Mouse (Mus musculus) layer of hippocampus, adult 2 months (tissue): Measurements from ENCODE around the gene Mrpl23. TPM values are rescaled to one million over a fixed set of nuclear protein-coding genes. Genes with fewer than 3 reads are reported as not detected.

ENCODE experiments used
- DNase-seq, 2 experiments: peaks; one replicate each; pipeline ENCODE4 v3.0.0; 2022; ENCODE audit warnings: low spot score in 2 of 2
- H3K27ac ChIP-seq: fragments of 200-600 bp; 2 replicates; pipeline ENCODE4 v1.8.1; 2022
- H3K4me3 ChIP-seq: fragments of 200-600 bp; 2 replicates; pipeline ENCODE4 v1.8.1; 2022; ENCODE audit warnings: mild to moderate bottlenecking
- CTCF ChIP-seq: fragments of 200-600 bp; conservative IDR thresholded peaks from 2 replicates; pipeline ENCODE4 v1.8.1; 2022; ENCODE audit warnings: antibody characterized with exemption, mild to moderate bottlenecking, moderate library complexity
- total RNA-seq, 2 experiments: library from RNA; stranded (reverse); gene quantifications; 2 replicates each; pipeline ENCODE4 v1.2.3; 2021

Gene Mrpl23
- total RNA-seq, 2 experiments from 2014 or later, result 7.9 to 8.8 TPM

DNA sequence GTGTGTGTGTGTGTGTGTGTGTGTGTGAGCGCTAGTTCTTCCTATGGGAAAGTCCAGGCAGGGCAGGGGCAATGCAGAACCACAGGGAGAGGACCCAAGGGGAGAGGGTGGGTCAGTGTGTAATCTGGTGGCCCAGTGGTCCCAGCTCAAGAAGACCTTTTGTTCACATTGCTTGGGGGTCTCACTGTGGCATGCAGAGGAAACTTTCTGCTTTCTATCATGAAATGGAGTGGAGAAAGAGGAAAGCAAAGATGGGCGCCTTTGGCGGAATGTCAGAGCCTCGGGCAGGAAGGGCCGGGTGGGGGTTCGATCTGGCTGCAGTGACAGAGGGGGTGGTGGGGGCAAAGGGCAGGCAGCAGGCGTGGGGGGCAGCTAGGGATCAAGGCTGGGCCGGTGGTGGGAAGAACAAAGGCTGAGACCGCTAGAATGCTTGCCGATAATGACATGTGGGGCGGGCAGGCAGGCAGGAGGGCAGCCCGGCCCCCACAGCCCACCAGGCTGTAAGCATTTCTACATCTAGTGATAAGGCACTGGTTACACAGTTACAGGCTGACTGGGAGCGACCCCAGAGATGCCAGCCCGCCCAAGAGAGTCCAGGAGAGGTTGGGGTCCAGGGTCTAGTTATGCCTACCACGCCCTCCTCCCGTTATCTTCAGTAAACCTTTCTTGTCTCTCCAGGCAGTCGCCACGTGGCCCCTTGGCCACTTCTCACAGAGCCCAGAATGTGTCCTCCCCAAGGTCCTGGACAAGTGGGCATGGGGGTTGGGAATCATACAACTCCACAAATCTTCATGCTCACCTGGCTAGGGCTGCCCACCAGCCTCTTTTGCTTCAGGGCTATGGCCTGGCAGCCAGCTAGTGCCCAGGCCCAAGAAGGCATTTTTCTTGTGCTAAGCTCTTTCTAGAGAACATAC, 28.7 kb downstream of the Mrpl23 start:
- no peak for DNase-seq
- Histone ChIP-seq H3K4me3 (no peak overlapping the region), H3K27ac (no peak overlapping the region)
- TF ChIP-seq CTCF, result no peak

DNA sequence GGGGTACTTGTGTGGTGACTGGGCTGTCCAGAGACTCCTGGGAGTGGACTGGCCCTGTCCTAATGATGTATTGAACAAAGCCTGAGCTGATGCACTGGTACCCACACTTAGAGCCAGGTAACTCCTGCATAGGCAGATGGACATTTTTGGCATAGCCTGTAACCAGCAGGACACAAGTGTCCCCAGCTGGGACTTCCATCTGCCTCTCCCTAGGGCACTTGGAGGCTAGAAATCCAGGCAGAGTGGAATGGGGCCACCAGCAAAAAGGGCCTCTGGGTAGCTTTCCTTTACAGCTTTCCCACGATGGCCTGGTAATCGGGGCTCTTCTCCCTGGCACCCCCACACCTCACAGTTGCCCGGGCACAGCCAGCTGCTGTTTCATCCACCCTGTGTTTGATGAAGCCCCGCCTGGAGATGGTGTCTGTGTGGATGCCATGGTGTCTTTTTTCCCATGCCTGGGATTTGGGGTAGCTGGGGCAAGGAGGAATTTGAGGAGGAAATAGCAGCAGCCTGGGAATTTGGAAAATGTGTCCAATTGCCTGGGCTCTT, 29.4 kb downstream of the Mrpl23 start:
- no peak overlapping the region for H3K27ac ChIP-seq

DNA sequence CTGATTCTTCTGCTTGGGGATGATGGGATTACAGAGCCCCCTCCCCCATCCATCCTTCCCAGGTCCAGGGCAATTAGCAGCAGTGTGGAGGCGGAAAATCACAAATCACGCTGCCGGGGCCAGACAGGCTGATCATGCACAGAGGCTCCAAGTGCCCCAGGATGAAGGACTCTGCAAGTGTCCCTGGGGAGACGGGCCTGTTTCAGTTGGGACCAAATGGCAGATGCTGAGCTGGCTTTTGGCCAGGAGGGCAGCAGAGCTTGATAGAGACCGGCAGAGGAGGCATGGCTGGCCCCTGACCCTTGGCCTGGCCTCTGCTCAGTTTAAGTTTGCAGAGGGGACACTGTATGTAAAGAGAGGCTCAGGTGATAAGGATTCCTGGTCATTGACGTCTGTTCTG, 30.7 kb downstream of the Mrpl23 start:
- TF ChIP-seq CTCF, result no peak
- Histone ChIP-seq H3K4me3 (no peak overlapping the region), H3K27ac (no peak overlapping the region)
- no peak for DNase-seq

More for the DNA sequence above, 29.4 kb downstream of the Mrpl23 start:
- no peak for TF ChIP-seq CTCF
- DNase-seq, result no peak
- no peak overlapping the region for H3K4me3 ChIP-seq

- Histone ChIP-seq H3K4me3 (no peak overlapping the region), H3K27ac (no peak overlapping the region)
- DNase-seq, result no peak
- TF ChIP-seq CTCF, result no peak
These were observed 32.6 kb downstream of the Mrpl23 start for GRCm38 (mm10) chr7:142564955-142565643.

DNA sequence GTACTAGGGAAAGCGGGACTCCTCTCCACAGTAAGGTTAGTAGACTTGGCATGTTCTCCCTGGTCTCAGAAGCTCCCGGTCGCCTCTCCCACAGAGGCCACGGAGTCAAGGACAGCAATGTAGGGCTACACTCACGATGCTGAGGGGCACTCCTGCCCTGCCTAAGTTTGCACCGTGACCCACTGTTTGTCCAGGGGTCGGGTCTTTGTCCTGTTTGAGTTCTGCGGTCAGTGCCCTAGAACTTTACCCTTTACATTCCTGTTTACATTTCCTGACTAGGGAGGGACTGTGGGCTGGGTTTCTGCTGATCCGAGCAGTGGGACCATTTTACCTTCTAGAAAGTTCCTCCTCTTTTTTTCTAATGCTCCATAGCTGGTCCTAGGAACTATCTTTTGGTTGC, 34.0 kb downstream of the Mrpl23 start:
- Histone ChIP-seq H3K4me3 (no peak overlapping the region), H3K27ac (no peak overlapping the region)
- TF ChIP-seq CTCF, result no peak
- DNase-seq, result no peak

DNA sequence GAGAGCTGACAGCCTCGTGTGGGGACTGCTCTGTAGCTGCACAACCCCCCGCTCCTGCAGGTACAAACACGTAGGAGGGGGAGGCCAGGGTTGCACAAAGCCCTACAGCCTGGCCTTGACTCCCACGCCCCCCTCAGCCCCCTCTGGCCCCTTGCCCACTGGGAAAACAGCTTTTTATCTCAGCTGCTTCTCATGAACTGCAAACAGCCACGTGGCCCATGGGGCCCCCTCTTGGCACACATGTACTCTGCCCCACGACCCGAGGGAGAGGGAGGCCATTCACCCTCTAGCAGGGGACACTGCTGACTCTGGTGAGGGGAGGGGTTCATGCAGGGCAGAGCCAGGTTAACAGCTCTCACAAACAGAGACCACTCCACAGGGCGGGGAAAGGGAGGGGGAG, 36.5 kb downstream of the Mrpl23 start:
- TF ChIP-seq CTCF, result no peak
- no peak for DNase-seq
- Histone ChIP-seq H3K27ac (no peak overlapping the region), H3K4me3 (no peak overlapping the region)

DNA sequence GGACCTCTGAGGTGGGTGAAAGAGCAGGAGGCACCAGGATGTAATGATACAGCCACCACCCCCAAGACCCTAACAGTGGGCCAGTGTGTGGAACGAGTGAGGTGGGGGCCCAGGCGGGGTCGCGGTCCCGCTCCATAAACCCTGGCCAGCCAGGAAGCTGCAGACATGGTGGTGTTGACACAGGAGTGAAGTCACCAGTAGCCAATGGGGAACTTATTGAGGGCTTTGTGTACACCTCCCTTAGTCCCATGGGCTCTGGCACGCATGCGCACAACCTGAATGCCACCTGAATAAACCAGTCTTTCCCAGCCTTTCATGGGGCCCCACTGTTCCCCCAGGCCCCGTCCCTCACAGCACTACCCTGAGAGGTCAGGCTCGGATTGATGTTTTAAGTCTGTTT, 38.1 kb downstream of the Mrpl23 start:
- no peak overlapping the region for H3K27ac ChIP-seq
- TF ChIP-seq CTCF, result no peak
- DNase-seq, result no peak

DNA sequence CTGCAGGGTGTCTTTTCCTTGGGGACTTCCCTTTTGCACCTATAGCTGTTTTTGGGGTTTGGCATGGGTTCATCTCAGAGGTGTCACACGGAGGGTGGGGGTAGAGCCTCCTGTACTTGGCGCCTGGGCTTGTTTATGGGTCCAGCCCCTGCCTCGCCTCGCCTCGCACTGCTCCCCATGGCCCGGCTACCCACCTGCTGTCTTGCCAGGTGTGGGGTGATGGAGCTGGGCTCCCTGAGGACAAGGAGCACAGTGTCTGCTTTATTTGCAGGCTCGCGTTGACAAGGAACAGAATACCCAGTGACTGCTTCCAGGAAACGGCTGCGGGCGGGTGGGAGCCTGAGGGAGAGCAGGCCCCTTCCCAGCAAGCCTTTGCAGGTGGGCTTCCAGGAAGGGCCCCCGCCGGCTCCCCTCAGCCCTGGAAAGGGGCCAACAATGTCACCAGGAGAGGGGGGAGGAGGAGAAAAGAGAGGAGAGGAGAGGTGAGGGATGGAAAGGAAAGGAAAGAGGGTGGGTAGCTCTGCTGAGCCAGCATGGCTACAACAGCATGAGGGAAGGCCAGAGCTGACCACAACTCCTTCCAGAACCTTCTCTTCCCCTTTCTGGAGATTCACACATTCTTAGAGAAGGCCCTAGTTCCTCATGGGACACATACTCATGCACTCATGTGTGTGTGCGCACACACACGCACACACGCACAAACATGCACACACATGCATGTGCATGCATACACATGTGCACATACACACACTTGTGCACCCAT, 39.2 kb downstream of the Mrpl23 start:
- DNase-seq, result no peak
- Histone ChIP-seq H3K27ac (no peak overlapping the region), H3K4me3 (no peak overlapping the region)
- no peak for TF ChIP-seq CTCF

More for the DNA sequence above, 38.1 kb downstream of the Mrpl23 start:
- no peak overlapping the region for H3K4me3 ChIP-seq

DNA sequence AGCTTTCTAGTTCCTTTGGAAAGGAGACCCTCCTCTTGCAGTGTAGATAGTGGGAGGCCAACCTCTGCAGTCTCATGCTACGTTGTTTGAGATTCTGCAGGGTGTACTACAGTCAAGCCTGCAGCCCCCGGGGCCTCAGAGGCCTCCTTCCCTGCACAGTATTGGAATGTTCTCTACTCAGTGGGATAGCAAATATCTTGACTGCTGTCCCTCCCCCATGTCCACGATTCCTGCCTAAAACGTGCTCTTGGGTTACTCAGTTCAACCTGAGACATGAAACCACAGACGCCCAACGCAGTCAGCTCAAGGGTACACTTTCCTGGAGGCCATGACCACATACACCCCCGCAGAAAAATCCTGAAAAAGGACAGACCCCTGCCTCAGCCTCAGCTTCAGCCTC, 39.9 kb downstream of the Mrpl23 start:
- no peak for DNase-seq
- Histone ChIP-seq H3K27ac (no peak overlapping the region), H3K4me3 (no peak overlapping the region)
- no peak for TF ChIP-seq CTCF

DNA sequence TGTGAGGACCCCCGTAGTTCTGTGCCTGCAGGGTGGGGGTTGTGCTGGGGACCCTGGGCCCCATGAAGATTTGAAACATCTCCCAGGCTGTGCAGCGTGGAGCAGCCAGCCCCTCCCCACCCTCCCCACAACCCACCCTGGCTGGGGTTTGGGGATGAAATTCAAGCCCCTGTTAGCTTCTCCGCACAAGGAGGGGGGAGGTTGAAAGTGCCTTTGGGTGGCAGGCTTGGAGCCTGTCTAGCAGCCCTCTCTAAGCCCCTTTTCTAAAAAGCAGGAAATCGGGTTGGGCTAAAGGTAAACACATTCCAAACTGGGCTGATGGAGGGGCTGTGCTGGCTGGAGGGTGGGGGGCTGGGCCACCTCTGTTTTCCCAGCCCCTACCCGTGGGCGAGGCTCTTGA, 40.5 kb downstream of the Mrpl23 start:
- DNase-seq, result no peak
- TF ChIP-seq CTCF, result no peak
- Histone ChIP-seq H3K4me3 (no peak overlapping the region), H3K27ac (no peak overlapping the region)

DNA sequence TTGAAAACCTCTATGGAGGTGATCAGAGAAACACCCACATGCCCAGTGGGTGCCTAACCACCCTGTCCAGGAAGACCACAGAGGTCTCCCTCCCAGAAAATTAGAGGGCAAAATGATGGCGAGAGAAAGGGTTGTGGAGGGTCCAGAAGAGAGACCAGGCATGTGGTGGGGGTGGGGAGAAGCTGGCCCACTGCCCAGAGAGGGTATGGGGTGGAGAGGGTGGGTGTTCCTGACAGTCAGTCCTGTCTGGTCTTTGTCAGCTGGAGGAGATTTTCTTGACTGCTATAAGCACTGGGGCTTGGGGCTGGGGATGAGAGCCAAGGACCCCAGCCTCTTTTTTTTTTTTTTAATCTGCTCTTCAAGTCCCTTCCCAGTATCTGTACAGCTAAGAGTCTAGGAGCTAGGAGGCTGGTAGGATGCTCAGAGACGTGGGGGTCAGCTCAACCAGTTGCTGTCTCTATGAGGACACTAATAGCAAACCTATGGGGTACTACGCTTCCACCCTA, 41.7 kb downstream of the Mrpl23 start:
- TF ChIP-seq CTCF, result no peak
- Histone ChIP-seq H3K27ac (no peak overlapping the region), H3K4me3 (no peak overlapping the region)
- DNase-seq, result no peak

DNA sequence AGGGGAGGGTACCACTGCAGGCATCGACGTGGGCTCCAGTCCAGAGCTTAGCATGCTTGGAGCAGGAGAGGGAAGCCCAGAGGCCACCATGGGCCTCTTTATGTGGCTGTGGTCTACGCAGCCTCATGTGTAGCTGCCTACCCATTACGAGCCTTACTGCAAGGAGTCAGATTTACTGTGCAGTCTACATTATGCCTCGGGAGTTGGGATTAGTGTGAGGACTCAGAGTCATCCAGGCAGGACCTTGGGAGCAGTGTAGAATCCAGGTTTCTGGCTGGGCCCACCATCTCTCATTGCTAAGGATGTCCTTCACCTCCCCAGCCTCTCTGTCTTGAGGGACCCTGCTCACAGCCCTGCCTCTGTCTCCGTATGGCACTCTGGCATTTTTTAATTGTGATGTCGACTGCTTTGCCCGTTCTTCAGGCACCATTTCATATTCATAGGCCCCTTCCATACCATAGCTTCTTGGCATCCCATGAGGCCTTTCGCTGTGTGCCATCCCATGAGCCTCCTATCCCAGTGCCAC, 42.4 kb downstream of the Mrpl23 start:
- Histone ChIP-seq H3K27ac (no peak overlapping the region), H3K4me3 (no peak overlapping the region)
- DNase-seq, result no peak
- no peak for TF ChIP-seq CTCF
